Mouse (Mus musculus): ENCODE measurements around the gene Slc41a3. TPM values are rescaled to one million over a fixed set of nuclear protein-coding genes. Genes with fewer than 3 reads are reported as not detected.
A peak's percentile ranks its signal among the peaks of the same experiment; 100 is the strongest.

Slc41a3 gene
- polyA plus RNA-seq, 1 experiment from 2014 or later = 6.9 TPM

GRCm38 (mm10) chr6:90590707-90591106 lies 13.8 kb upstream of the Slc41a3 start:
- H3K4me3 ChIP-seq (replicated peaks; ENCODE audit: low read length) = no peak overlapping the region
- H3K4me1 ChIP-seq (replicated peaks; ENCODE audit: control insufficient read depth, insufficient read depth, low read length) = no peaks in the 10 kb centered on the region

DNA sequence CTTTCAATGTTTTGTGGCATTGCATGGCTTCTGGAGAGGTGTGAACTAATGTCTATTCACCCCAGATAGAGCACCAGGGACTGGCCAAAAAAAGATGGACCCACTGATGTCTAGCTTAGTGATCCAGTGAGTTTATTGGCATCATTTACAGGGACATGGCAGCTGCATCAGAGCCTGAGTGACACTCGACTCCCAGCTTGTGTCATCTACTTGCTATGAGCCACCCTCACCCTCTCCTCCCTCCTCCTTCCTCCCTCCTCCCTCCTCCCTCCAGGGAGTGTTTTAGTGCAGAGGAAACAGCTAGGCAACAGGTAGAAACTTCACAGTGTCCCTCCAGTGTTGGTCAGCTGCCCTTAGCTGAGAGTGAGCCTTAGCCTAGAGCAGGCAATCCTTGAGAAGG lies 9.6 kb upstream of the Slc41a3 start:
- H3K9me3 ChIP-seq (ENCODE audit: control insufficient read depth, low read length) = no peaks in the 10 kb centered on the region
- DNase-seq (ENCODE audit: low spot score) (no peak), ATAC-seq (ENCODE audit: low FRiP score) (no peak)
- H3K4me1 ChIP-seq (replicated peaks; ENCODE audit: control insufficient read depth, insufficient read depth, low read length) = no peaks in the 10 kb centered on the region
- 78% methylated on average over 1 of the region's 1 CpGs for WGBS
- no peak overlapping the region for H3K27ac ChIP-seq
- H3K4me2 ChIP-seq (replicated peaks) = no peak overlapping the region
- no peaks in the 10 kb centered on the region for H3K27me3 ChIP-seq (ENCODE audit: control insufficient read depth, insufficient read depth, low read length)
- no peak overlapping the region for H3K4me3 ChIP-seq (replicated peaks; ENCODE audit: low read length)
- no peak overlapping the region for H3K9ac ChIP-seq
- no peaks in the 10 kb centered on the region; the same call in 1 of the 2 replicates for H3K36me3 ChIP-seq (replicated peaks; ENCODE audit: control insufficient read depth, insufficient read depth)

More at GRCm38 (mm10) chr6:90590707-90591106, 13.8 kb upstream of the Slc41a3 start:
- Histone ChIP-seq H3K36me3 (replicated peaks; ENCODE audit: control insufficient read depth, insufficient read depth) (no peaks in the 10 kb centered on the region; the same call in 1 of the 2 replicates), H3K27ac (no peak overlapping the region), H3K4me2 (replicated peaks) (no peak overlapping the region), H3K27me3 (ENCODE audit: control insufficient read depth, insufficient read depth, low read length) (no peaks in the 10 kb centered on the region), H3K9me3 (ENCODE audit: control insufficient read depth, low read length) (no peaks in the 10 kb centered on the region), H3K9ac (no peak overlapping the region)
- no peak for ATAC-seq (ENCODE audit: low FRiP score)
- DNase-seq (ENCODE audit: low spot score) = no peak
- WGBS = 94% methylated on average over 1 of the region's 1 CpGs

GRCm38 (mm10) chr6:90597060-90597459 lies 7.5 kb upstream of the Slc41a3 start:
- Histone ChIP-seq H3K4me2 (replicated peaks) (no peak overlapping the region), H3K9ac (no peak overlapping the region), H3K4me1 (replicated peaks; ENCODE audit: control insufficient read depth, insufficient read depth, low read length) (no peaks in the 10 kb centered on the region), H3K36me3 (replicated peaks; ENCODE audit: control insufficient read depth, insufficient read depth) (no peaks in the 10 kb centered on the region), H3K27ac (no peak overlapping the region), H3K27me3 (ENCODE audit: control insufficient read depth, insufficient read depth, low read length) (no peaks in the 10 kb centered on the region), H3K4me3 (replicated peaks; ENCODE audit: low read length) (no peak overlapping the region), H3K9me3 (ENCODE audit: control insufficient read depth, low read length) (no peaks in the 10 kb centered on the region)
- no peak for ATAC-seq (ENCODE audit: low FRiP score)
- no peak for DNase-seq (ENCODE audit: low spot score)
- WGBS = 83% methylated on average over 4 of the region's 4 CpGs

DNA sequence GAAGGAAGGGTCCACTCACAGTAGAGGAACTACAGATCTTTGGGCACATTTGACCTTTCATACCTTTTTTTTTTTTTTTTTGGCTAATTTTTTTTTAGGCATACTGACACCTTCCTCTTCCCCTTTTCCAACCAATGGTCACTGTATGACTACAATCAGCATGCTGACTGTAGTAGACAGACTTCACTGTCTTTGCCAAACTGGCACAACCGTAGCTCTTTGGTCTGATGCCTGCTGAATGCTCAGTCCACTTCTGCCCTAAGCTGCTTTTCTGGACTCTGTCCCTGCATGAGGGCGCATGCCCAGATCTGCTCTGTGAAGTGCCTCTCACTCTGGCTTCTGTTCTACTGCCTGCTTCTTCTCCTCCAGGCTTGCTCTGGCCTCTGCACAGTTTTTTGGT lies 6.9 kb upstream of the Slc41a3 start:
- no peak for ATAC-seq (ENCODE audit: low FRiP score)
- no peak overlapping the region for H3K4me2 ChIP-seq (replicated peaks)
- H3K27me3 ChIP-seq (ENCODE audit: control insufficient read depth, insufficient read depth, low read length) = no peaks in the 10 kb centered on the region
- H3K27ac ChIP-seq = no peak overlapping the region
- H3K36me3 ChIP-seq (replicated peaks; ENCODE audit: control insufficient read depth, insufficient read depth) = no peaks in the 10 kb centered on the region
- 90% methylated on average over 2 of the region's 2 CpGs for WGBS
- no peaks in the 10 kb centered on the region for H3K9me3 ChIP-seq (ENCODE audit: control insufficient read depth, low read length)
- no peak for DNase-seq (ENCODE audit: low spot score)
- H3K9ac ChIP-seq = no peak overlapping the region
- H3K4me3 ChIP-seq (replicated peaks; ENCODE audit: low read length) = no peak overlapping the region
- no peaks in the 10 kb centered on the region for H3K4me1 ChIP-seq (replicated peaks; ENCODE audit: control insufficient read depth, insufficient read depth, low read length)

GRCm38 (mm10) chr6:90598197-90598596 lies 6.3 kb upstream of the Slc41a3 start:
- ATAC-seq (ENCODE audit: low FRiP score) (no peak), DNase-seq (ENCODE audit: low spot score) (no peak)
- 91% methylated on average over 6 of the region's 6 CpGs for WGBS
- Histone ChIP-seq H3K27me3 (ENCODE audit: control insufficient read depth, insufficient read depth, low read length) (no peaks in the 10 kb centered on the region), H3K4me3 (replicated peaks; ENCODE audit: low read length) (no peak overlapping the region), H3K4me1 (replicated peaks; ENCODE audit: control insufficient read depth, insufficient read depth, low read length) (no peaks in the 10 kb centered on the region), H3K27ac (no peak overlapping the region), H3K4me2 (replicated peaks) (no peak overlapping the region), H3K36me3 (replicated peaks; ENCODE audit: control insufficient read depth, insufficient read depth) (no peaks in the 10 kb centered on the region), H3K9ac (no peak overlapping the region), H3K9me3 (ENCODE audit: control insufficient read depth, low read length) (no peaks in the 10 kb centered on the region)

- no peaks in the 10 kb centered on the region for H3K27me3 ChIP-seq (ENCODE audit: control insufficient read depth, insufficient read depth, low read length)
- H3K4me1 ChIP-seq (replicated peaks; ENCODE audit: control insufficient read depth, insufficient read depth, low read length) = peaks cover 6% of the 10 kb centered on the region; the same call in 1 of the 2 replicates
- no peak overlapping the region for H3K4me3 ChIP-seq (replicated peaks; ENCODE audit: low read length)
- H3K36me3 ChIP-seq (replicated peaks; ENCODE audit: control insufficient read depth, insufficient read depth) = no peaks in the 10 kb centered on the region
- 86% methylated on average over 4 of the region's 4 CpGs for WGBS
- H3K9ac ChIP-seq = no peak overlapping the region
- DNase-seq (ENCODE audit: low spot score) = no peak
- no peak overlapping the region for H3K27ac ChIP-seq
- H3K9me3 ChIP-seq (ENCODE audit: control insufficient read depth, low read length) = no peaks in the 10 kb centered on the region
- no peak for ATAC-seq (ENCODE audit: low FRiP score)
- no peak overlapping the region for H3K4me2 ChIP-seq (replicated peaks)
These were observed 4.2 kb upstream of the Slc41a3 start for GRCm38 (mm10) chr6:90600351-90600750.

DNA sequence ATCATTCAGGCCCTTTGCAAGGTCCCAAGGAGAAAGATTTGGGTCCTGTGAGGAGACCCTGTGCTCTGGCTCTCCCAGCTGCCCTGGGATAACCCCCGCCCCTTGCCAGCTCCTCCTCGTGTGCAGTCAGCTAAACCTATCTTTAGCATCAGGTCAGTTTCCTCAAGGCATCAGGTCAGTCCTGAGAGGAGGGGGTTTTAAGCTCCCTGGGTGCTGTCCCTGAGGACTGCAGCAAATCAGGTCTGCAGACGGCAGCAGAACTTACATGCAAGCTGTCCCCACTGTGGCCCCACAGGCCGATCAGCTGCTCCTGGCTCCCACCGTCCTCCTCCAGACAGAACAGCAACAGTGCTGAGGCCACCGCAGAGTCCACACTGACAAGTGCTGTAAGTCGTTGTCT lies 2.8 kb upstream of the Slc41a3 start:
- H3K4me3 ChIP-seq (replicated peaks; ENCODE audit: low read length) = no peak overlapping the region
- no peak overlapping the region for H3K27ac ChIP-seq
- no peak overlapping the region for H3K9ac ChIP-seq
- no peak overlapping the region for H3K4me2 ChIP-seq (replicated peaks)
- no peaks in the 10 kb centered on the region for H3K27me3 ChIP-seq (ENCODE audit: control insufficient read depth, insufficient read depth, low read length)
- ATAC-seq (ENCODE audit: low FRiP score) = no peak
- H3K4me1 ChIP-seq (replicated peaks; ENCODE audit: control insufficient read depth, insufficient read depth, low read length) = peaks cover 10% of the 10 kb centered on the region; the same call in 1 of the 2 replicates
- H3K36me3 ChIP-seq (replicated peaks; ENCODE audit: control insufficient read depth, insufficient read depth) = no peaks in the 10 kb centered on the region
- WGBS = 63% methylated on average over 7 of the region's 7 CpGs
- DNase-seq (ENCODE audit: low spot score) = no peak
- H3K9me3 ChIP-seq (ENCODE audit: control insufficient read depth, low read length) = no peaks in the 10 kb centered on the region

DNA sequence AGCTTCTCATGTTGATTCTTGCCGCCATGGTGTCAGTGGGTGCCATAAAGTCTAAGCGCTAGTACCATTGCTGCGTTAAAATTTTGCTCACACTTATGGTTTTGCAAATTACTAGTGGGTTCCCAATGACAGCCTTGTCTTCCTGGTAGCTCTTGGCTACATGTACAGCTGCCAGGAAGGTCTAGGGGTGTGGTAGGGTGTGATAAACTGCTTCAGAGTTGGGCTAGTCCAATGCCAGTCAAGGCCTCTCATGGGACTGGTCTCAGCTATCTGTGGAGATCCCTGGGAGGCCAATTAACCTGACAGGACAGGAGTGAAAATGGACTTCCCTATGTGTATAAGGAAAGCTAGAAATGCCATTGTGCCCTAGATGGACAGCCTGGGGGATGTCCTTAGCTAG lies 2.2 kb upstream of the Slc41a3 start:
- H3K9me3 ChIP-seq (ENCODE audit: control insufficient read depth, low read length) = no peaks in the 10 kb centered on the region
- H3K9ac ChIP-seq = no peak overlapping the region
- no peak overlapping the region for H3K27ac ChIP-seq
- H3K4me1 ChIP-seq (replicated peaks; ENCODE audit: control insufficient read depth, insufficient read depth, low read length) = peaks cover 11% of the 10 kb centered on the region; the same call in 1 of the 2 replicates
- H3K27me3 ChIP-seq (ENCODE audit: control insufficient read depth, insufficient read depth, low read length) = no peaks in the 10 kb centered on the region
- no peak for DNase-seq (ENCODE audit: low spot score)
- ATAC-seq (ENCODE audit: low FRiP score) = no peak
- 95% methylated on average over 3 of the region's 3 CpGs for WGBS
- H3K36me3 ChIP-seq (replicated peaks; ENCODE audit: control insufficient read depth, insufficient read depth) = no peaks in the 10 kb centered on the region
- no peak overlapping the region for H3K4me2 ChIP-seq (replicated peaks)
- H3K4me3 ChIP-seq (replicated peaks; ENCODE audit: low read length) = no peak overlapping the region

DNA sequence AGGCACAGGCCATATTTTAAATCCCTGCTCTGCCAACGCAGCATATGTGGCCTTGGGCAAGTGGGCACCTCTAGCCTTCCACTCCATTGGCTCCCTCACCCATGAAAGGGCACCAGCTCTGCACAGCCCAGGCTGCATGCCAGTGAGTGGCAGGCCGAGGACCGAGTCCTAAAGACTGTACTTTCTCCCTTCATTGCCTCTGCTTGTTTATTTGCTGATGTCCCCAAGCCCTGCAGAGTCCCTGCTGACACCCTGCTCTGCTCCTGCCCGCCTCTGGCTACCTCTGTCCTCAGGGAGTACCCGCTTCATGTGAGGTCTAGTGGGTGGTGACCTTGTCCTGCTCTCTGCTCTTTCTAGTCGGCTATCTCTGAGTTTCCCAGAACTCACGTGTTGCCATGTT lies 1.4 kb upstream of the Slc41a3 start:
- ATAC-seq (ENCODE audit: low FRiP score) (no peak), DNase-seq (ENCODE audit: low spot score) (no peak)
- WGBS = 69% methylated on average over 7 of the region's 7 CpGs
- H3K9me3 ChIP-seq (ENCODE audit: control insufficient read depth, low read length) = no peaks in the 10 kb centered on the region
- H3K9ac ChIP-seq = no peak overlapping the region
- no peak overlapping the region for H3K4me2 ChIP-seq (replicated peaks)
- H3K27me3 ChIP-seq (ENCODE audit: control insufficient read depth, insufficient read depth, low read length) = no peaks in the 10 kb centered on the region
- H3K4me3 ChIP-seq (replicated peaks; ENCODE audit: low read length) = no peak overlapping the region
- H3K36me3 ChIP-seq (replicated peaks; ENCODE audit: control insufficient read depth, insufficient read depth) = no peaks in the 10 kb centered on the region
- peaks cover 11% of the 10 kb centered on the region; the same call in 1 of the 2 replicates for H3K4me1 ChIP-seq (replicated peaks; ENCODE audit: control insufficient read depth, insufficient read depth, low read length)
- no peak overlapping the region for H3K27ac ChIP-seq

GRCm38 (mm10) chr6:90604130-90604529 lies 395 bp upstream of the Slc41a3 start:
- Histone ChIP-seq H3K4me2 (replicated peaks) (peak overlapping the region; percentile 79), H3K4me3 (replicated peaks; ENCODE audit: low read length) (peak overlapping the region; percentile 54), H3K9ac (peak overlapping the region; percentile 64; the same call in 1 of the 2 replicates), H3K27me3 (ENCODE audit: control insufficient read depth, insufficient read depth, low read length) (no peaks in the 10 kb centered on the region), H3K36me3 (replicated peaks; ENCODE audit: control insufficient read depth, insufficient read depth) (no peaks in the 10 kb centered on the region), H3K27ac (no peak overlapping the region), H3K4me1 (replicated peaks; ENCODE audit: control insufficient read depth, insufficient read depth, low read length) (peaks cover 11% of the 10 kb centered on the region; the same call in 1 of the 2 replicates), H3K9me3 (ENCODE audit: control insufficient read depth, low read length) (no peaks in the 10 kb centered on the region)
- DNase-seq (ENCODE audit: low spot score) (no peak), ATAC-seq (ENCODE audit: low FRiP score) (0 out of 2 replicates have a peak, but pooled peaks have one; percentile 39)
- WGBS = 60% methylated on average over 3 of the region's 3 CpGs

Data from hindbrain, embryonic 14.5 days (tissue).